ENCODE assay signal across 16 mouse cellular contexts in the genomic region with DNA sequence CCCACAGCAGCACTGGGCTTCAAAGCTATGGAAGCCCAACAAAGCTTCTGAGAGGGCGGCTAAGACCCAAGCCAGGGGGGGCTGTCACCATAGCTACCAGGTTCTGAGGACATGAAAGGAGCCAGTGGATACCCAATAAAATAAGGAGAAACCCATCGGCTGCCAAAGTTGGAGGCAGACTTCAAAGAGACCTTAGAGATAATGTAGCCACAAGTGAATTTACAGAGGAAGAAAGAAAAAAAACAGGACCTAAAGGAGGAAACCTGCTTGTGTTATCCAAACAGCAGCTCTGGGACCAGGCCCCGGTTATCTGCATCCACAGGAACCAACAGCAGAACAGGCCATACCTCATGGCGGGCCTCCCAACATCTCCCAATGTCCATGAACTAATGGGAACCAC.
DNase-seq lines count a peak whose midpoint lies in the region; ATAC-seq and TF ChIP-seq lines count a peak whose summit lies in the region.
"Had no signal": no experiment of that assay in that cellular context is flagged by ENCODE, and none has a peak within 500 bp of the region (broad histone marks: within the 10 kb centered on the region; RNA-seq: fewer than 3 reads in every experiment).

No protein-coding gene starts in this region.

- no peaks in the 10 kb centered on the region for H3K9me3 ChIP-seq in heart, embryonic 13.5 days
- H3K9me3 ChIP-seq in midbrain, embryonic 11.5 days (ENCODE audit: control insufficient read depth, low read length): no peaks in the 10 kb centered on the region
- no peaks in the 10 kb centered on the region for H3K9me3 ChIP-seq in midbrain, embryonic 15.5 days
- H3K9me3 ChIP-seq in liver, embryonic 11.5 days (ENCODE audit: control insufficient read depth, low read length): no peaks in the 10 kb centered on the region
- no peaks in the 10 kb centered on the region for H3K9me3 ChIP-seq in midbrain, postnatal 0 days (ENCODE audit: low read length)
- H3K9me3 ChIP-seq: hindbrain, embryonic 12.5 days had no signal

- H3K4me3 ChIP-seq in heart, embryonic 13.5 days: no peak overlapping the region
- no peak overlapping the region for H3K4me3 ChIP-seq in midbrain, embryonic 11.5 days (ENCODE audit: low read depth, low read length)
- H3K4me3 ChIP-seq in midbrain, embryonic 15.5 days: no peak overlapping the region
- H3K4me3 ChIP-seq in liver, embryonic 11.5 days (ENCODE audit: low read depth, low read length): no peak overlapping the region
- H3K4me3 ChIP-seq in midbrain, postnatal 0 days (ENCODE audit: low read depth, low read length): no peak overlapping the region
- H3K4me3 ChIP-seq: hindbrain, embryonic 12.5 days had no signal

- peaks cover 95% of the 10 kb centered on the region for H3K4me1 ChIP-seq in heart, embryonic 13.5 days
- H3K4me1 ChIP-seq in midbrain, embryonic 11.5 days (ENCODE audit: control insufficient read depth, insufficient read depth, low read length): peaks cover 7% of the 10 kb centered on the region
- peaks cover 15% of the 10 kb centered on the region for H3K4me1 ChIP-seq in midbrain, embryonic 15.5 days
- H3K4me1 ChIP-seq in liver, embryonic 11.5 days (replicated peaks; ENCODE audit: control insufficient read depth, insufficient read depth, low read length): peaks cover 34% of the 10 kb centered on the region
- peaks cover 10% of the 10 kb centered on the region for H3K4me1 ChIP-seq in midbrain, postnatal 0 days (ENCODE audit: insufficient read depth, low read length)

- no peak for TF ChIP-seq CTCF in midbrain, postnatal 0 days (IDR thresholded peaks at IDR 0.05)

- WGBS in heart, embryonic 13.5 days: 43% methylated on average over 4 of the region's 4 CpGs
- 46% methylated on average over 4 of the region's 4 CpGs for WGBS in midbrain, embryonic 11.5 days
- 49% methylated on average over 4 of the region's 4 CpGs for WGBS in midbrain, embryonic 15.5 days
- WGBS in liver, embryonic 11.5 days: 25% methylated on average over 4 of the region's 4 CpGs
- 39% methylated on average over 4 of the region's 4 CpGs for WGBS in midbrain, postnatal 0 days

- H3K4me2 ChIP-seq in heart, embryonic 13.5 days: no peak overlapping the region
- no peak overlapping the region for H3K4me2 ChIP-seq in midbrain, embryonic 11.5 days
- H3K4me2 ChIP-seq in midbrain, embryonic 15.5 days: no peak overlapping the region
- H3K4me2 ChIP-seq in liver, embryonic 11.5 days: no peak overlapping the region
- H3K4me2 ChIP-seq in midbrain, postnatal 0 days (ENCODE audit: low read depth, low read length, poor library complexity, severe bottlenecking): no peak overlapping the region
- H3K4me2 ChIP-seq: hindbrain, embryonic 12.5 days had no signal

- intact Hi-C loops in gastrocnemius, postnatal 36 days (cut with DNase I): no loop called here

- H3K27me3 ChIP-seq in heart, embryonic 13.5 days (replicated peaks): no peaks in the 10 kb centered on the region
- H3K27me3 ChIP-seq in midbrain, embryonic 11.5 days (ENCODE audit: control insufficient read depth, insufficient read depth, low read length): no peaks in the 10 kb centered on the region
- H3K27me3 ChIP-seq in midbrain, embryonic 15.5 days (replicated peaks): no peaks in the 10 kb centered on the region
- H3K27me3 ChIP-seq in liver, embryonic 11.5 days (replicated peaks; ENCODE audit: control insufficient read depth, insufficient read depth, low read length): no peaks in the 10 kb centered on the region
- H3K27me3 ChIP-seq in midbrain, postnatal 0 days (ENCODE audit: insufficient read depth, low read length): no peaks in the 10 kb centered on the region
- H3K27me3 ChIP-seq: CH12.LX; hindbrain, embryonic 12.5 days; Patski had no signal

- peak overlapping the region; percentile 94 for H3K27ac ChIP-seq in heart, embryonic 13.5 days (replicated peaks)
- no peak overlapping the region for H3K27ac ChIP-seq in midbrain, embryonic 11.5 days (ENCODE audit: low read depth, low read length)
- H3K27ac ChIP-seq in midbrain, embryonic 15.5 days: no peak overlapping the region
- peak overlapping the region; percentile 54 for H3K27ac ChIP-seq in liver, embryonic 11.5 days (ENCODE audit: low read depth, low read length)
- peak overlapping the region; percentile 38; the same call in 1 of the 2 replicates for H3K27ac ChIP-seq in midbrain, postnatal 0 days (ENCODE audit: low read depth, low read length)
- H3K27ac ChIP-seq: hindbrain, embryonic 12.5 days had no signal

- H3K9ac ChIP-seq in heart, embryonic 13.5 days: peak overlapping the region; percentile 56; the same call in 1 of the 2 replicates
- H3K9ac ChIP-seq in midbrain, embryonic 11.5 days (ENCODE audit: low read length): no peak overlapping the region
- no peak overlapping the region for H3K9ac ChIP-seq in midbrain, embryonic 15.5 days
- H3K9ac ChIP-seq in liver, embryonic 11.5 days (ENCODE audit: low read depth, low read length): no peak overlapping the region
- H3K9ac ChIP-seq in midbrain, postnatal 0 days (replicated peaks; ENCODE audit: low read length, poor library complexity, severe bottlenecking): no peak overlapping the region
- H3K9ac ChIP-seq: hindbrain, embryonic 12.5 days had no signal

- no peak for DNase-seq in heart, postnatal 4 days
- peak; percentile 86 for DNase-seq in midbrain, embryonic 11.5 days (ENCODE audit: low spot score, missing footprints)
- DNase-seq in liver, embryonic 11.5 days (ENCODE audit: low spot score): no peak
- no peak for DNase-seq in midbrain, postnatal 0 days (ENCODE audit: low spot score)
- no peak for DNase-seq in urinary bladder, adult 18-20 months (ENCODE audit: low spot score in 2 of 2)
- no peak for DNase-seq in gastrocnemius, postnatal 36 days
- DNase-seq: cerebellum, adult 9-10 months; kidney, adult 11 months; kidney, postnatal 25 days; layer of hippocampus, postnatal 36 days; thymus, postnatal 4 days had no signal

- H3K36me3 ChIP-seq in heart, embryonic 13.5 days: no peaks in the 10 kb centered on the region
- H3K36me3 ChIP-seq in midbrain, embryonic 11.5 days (ENCODE audit: control insufficient read depth, insufficient read depth, low read length): no peaks in the 10 kb centered on the region
- H3K36me3 ChIP-seq in midbrain, embryonic 15.5 days (replicated peaks): no peaks in the 10 kb centered on the region
- H3K36me3 ChIP-seq in liver, embryonic 11.5 days (ENCODE audit: control insufficient read depth, insufficient read depth, low read length): no peaks in the 10 kb centered on the region
- H3K36me3 ChIP-seq in midbrain, postnatal 0 days (ENCODE audit: insufficient read depth, low read length): no peaks in the 10 kb centered on the region
- H3K36me3 ChIP-seq: hindbrain, embryonic 12.5 days had no signal

- ATAC-seq in heart, embryonic 13.5 days (ENCODE audit: extremely low read depth, insufficient number of reproducible peaks, low FRiP score, low TSS enrichment): no peak
- ATAC-seq in midbrain, embryonic 11.5 days (ENCODE audit: low FRiP score): no peak
- ATAC-seq in midbrain, embryonic 15.5 days (replicated peaks): no peak
- ATAC-seq in liver, embryonic 11.5 days (replicated peaks; ENCODE audit: low FRiP score): no peak
- no peak for ATAC-seq in midbrain, postnatal 0 days (ENCODE audit: low FRiP score)
- ATAC-seq: Patski had no signal

Comparison
In these comparisons a context has a peak if more than half of its experiments do, and no peak if none do; other contexts are left out.
1. H3K27ac ChIP-seq: peak in heart, embryonic 13.5 days (single experiment), liver, embryonic 11.5 days (single experiment) and midbrain, postnatal 0 days (single experiment); none in midbrain, embryonic 11.5 days (single experiment) and midbrain, embryonic 15.5 days (single experiment).